Mouse (Mus musculus) heart, postnatal 14 days (tissue): ENCODE data around the gene Klhl9. TPM values are rescaled to one million over a fixed set of nuclear protein-coding genes. Genes with fewer than 3 reads are reported as not detected.

Source experiments
- total RNA-seq, 2 experiments: library from RNA; stranded (reverse); gene quantifications; 2 replicates each; pipeline ENCODE4 v1.2.3; 2021

Gene Klhl9
- total RNA-seq, 2 experiments from 2014 or later: 73.9 to 75.5 TPM

Other genes starting within 250 kb of the Klhl9 start
- gene Ifnb1, start 199.7 kb downstream of the Klhl9 start, total RNA-seq: not detected
- not detected for gene Ifna15, start 164.2 kb downstream of the Klhl9 start, total RNA-seq
- not detected for gene Ifna14, start 150.7 kb downstream of the Klhl9 start, total RNA-seq
- gene Ifna9, start 130.1 kb downstream of the Klhl9 start, total RNA-seq: not detected
- not detected for gene Ifna12, start 119.1 kb downstream of the Klhl9 start, total RNA-seq
- gene C87499, start 88.1 kb downstream of the Klhl9 start, total RNA-seq: not detected
- gene Ifna13, start 78.0 kb downstream of the Klhl9 start, total RNA-seq: not detected
- gene Ifna16, start 45.5 kb downstream of the Klhl9 start, total RNA-seq: not detected
- gene Ifna2, start 38.6 kb downstream of the Klhl9 start, total RNA-seq: not detected
- gene Ifnab, start 31.1 kb downstream of the Klhl9 start, total RNA-seq: not detected
- gene Gm26566, start 660 bp downstream of the Klhl9 start, total RNA-seq: 1 to 10 TPM in 1 of 2 experiments, under 1 TPM in 1; 0.22 to 1.0 TPM
- not detected for gene Gm13271, start 32.4 kb upstream of the Klhl9 start, total RNA-seq
- not detected for gene Gm13283, start 37.7 kb upstream of the Klhl9 start, total RNA-seq
- not detected for gene Gm13290, start 51.4 kb upstream of the Klhl9 start, total RNA-seq
- not detected for gene Gm13289, start 54.5 kb upstream of the Klhl9 start, total RNA-seq
- not detected for gene Gm13272, start 57.4 kb upstream of the Klhl9 start, total RNA-seq
- not detected for gene Ifnz, start 59.7 kb upstream of the Klhl9 start, total RNA-seq
- not detected for gene Gm13276, start 63.2 kb upstream of the Klhl9 start, total RNA-seq
- gene Gm13277, start 66.2 kb upstream of the Klhl9 start, total RNA-seq: not detected
- not detected for gene Gm13278, start 69.1 kb upstream of the Klhl9 start, total RNA-seq
- gene Gm13275, start 72.0 kb upstream of the Klhl9 start, total RNA-seq: not detected
- not detected for gene Gm13279, start 74.9 kb upstream of the Klhl9 start, total RNA-seq
- under 1 TPM; 0.19 to 0.22 TPM for gene Gm13285, start 77.2 kb upstream of the Klhl9 start, total RNA-seq
- gene Gm13287, start 80.8 kb upstream of the Klhl9 start, total RNA-seq: not detected
- gene Gm13288, start 83.1 kb upstream of the Klhl9 start, total RNA-seq: not detected
- not detected for gene Ifna7, start 93.8 kb upstream of the Klhl9 start, total RNA-seq
- not detected for gene Ifna11, start 97.5 kb upstream of the Klhl9 start, total RNA-seq
- gene Ifna6, start 105.0 kb upstream of the Klhl9 start, total RNA-seq: not detected
- gene Ifna5, start 113.1 kb upstream of the Klhl9 start, total RNA-seq: not detected
- not detected for gene Ifna4, start 119.4 kb upstream of the Klhl9 start, total RNA-seq
- gene Ifna1, start 127.6 kb upstream of the Klhl9 start, total RNA-seq: not detected
- gene Ifne, start 157.7 kb upstream of the Klhl9 start, total RNA-seq: not detected